Mouse (Mus musculus): Measurements from ENCODE around the gene Raver2.
A peak's percentile ranks its signal among the peaks of the same experiment; 100 is the strongest.
"Not testable (repeated sequence)": the region's sequence is repeated elsewhere in the genome, so short reads cannot be mapped to it uniquely, and the experiment has no call there.

Raver2 gene

DNA sequence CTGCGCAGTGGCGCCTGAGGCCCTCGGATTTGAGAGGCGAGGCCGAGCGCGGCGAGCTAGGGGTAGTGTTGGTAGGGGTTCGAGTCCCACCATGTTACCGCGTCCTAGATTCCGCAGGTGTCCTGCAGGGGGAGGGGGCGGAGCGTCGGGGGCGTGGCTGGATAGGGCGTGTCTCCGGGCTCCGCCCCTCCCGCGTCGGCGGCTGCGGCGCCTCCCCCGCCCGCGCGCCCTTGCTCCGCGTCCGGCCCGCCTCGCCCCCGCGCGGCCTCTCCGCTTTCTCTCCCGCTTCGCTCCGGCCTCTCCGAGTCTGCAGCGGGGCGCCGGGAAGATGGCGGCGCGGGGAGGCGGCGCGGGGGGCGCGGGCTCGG is at the start of gene Raver2:
TSS of gene Raver2 (plus strand) at position 198 of the 368 bp plus-strand sequence.
- DNase-seq (ENCODE audit: low spot score in 2 of 2): peak in 1 of 2 experiments; percentile 21

DNA sequence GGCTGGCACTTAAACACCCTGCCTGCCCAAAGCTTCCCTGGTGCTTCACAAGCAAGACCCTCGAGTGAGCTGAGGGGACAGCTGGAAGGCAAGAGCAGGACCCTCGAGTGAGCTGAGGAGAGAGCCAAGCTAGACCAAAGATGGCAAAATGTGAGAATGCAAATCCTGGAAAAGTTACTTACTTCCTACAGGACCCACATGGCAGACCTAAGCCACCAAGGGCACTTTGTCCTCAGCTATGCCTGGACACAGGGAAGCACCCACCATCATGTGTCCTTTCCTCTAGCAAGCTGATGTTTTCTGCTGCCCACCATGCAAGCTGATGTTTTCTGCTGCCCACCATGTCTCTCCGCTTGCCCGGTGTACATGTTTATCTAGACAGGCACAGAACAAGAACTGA is 48.2 kb upstream of the Raver2 start, which contains the start of gene Gm10577:
TSS of gene Gm10577 (minus strand) at position 101 of the 400 bp plus-strand sequence.
- DNase-seq (ENCODE audit: low spot score in 2 of 2): no peak

DNA sequence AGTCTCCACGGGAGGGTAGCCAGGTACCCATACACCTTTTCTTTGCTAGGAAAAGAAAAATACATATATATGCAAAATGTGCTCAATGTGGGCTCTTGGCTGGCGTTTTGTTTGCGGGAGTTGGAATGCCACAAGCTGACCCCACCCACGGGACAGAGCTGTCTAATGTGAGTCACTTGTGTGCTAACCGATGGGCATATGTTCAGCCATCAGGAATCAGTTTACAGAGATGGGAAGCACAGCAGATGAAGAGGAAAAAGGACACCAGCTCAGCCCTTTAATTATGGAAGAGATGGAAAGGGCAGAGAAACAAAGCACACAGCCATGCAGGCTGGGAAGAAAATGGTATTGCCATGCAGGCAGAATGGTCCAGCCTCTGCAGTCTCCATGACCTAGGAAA is 42.2 kb upstream of the Raver2 start:
- peak in 1 of 2 experiments; percentile 44 for DNase-seq (ENCODE audit: low spot score in 2 of 2)

- DNase-seq (ENCODE audit: low spot score in 2 of 2): peak in 1 of 2 experiments; percentile 22
Measured at GRCm38 (mm10) chr4:101026995-101027394, 41.8 kb upstream of the Raver2 start.

DNA sequence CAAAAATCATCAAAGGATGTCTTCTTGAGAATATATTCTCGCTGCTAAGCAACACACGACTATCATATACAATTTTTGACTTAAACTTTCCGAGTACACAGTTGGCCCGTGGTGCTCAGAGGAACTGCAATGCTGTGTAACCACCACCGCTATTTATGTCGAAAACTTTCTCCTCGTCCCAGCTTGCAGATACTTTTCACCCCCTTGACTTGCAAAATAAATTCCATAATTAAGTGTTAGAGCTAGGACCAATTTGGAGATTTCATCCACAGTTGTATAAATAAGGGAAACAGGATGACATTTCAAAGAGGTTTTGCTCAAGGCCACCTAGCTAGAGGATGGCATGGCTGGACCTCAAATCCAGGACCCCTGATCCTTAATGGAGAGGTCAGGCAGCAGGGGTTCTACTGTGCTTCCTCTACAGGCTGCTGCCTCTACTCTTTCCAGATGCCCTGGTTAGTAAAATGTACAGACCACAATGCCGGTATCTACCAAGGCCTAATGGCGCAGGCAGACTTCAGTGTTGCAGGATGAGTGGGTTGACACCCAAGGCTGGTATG is 40.9 kb upstream of the Raver2 start:
- no peak for DNase-seq (ENCODE audit: low spot score in 2 of 2)

DNA sequence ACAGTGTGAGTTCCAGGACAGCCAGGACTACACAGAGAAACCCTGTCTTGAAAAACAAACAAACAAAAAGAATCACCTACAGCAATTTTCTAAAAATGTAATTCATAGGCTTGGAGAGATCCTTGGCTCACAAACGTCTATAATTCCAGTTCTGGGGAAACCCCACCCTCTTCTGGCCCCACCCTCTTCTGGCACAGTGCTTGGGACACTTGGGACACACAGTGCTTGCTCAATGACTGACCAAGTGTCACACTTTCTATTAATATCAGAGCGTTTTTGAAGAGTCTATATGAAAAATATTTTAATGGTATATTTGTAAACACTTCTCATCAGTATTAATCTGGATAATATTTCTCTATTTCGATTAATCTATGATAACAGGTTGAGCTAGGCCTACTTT is 35.7 kb upstream of the Raver2 start:
- DNase-seq (ENCODE audit: low spot score in 2 of 2): no peak

DNA sequence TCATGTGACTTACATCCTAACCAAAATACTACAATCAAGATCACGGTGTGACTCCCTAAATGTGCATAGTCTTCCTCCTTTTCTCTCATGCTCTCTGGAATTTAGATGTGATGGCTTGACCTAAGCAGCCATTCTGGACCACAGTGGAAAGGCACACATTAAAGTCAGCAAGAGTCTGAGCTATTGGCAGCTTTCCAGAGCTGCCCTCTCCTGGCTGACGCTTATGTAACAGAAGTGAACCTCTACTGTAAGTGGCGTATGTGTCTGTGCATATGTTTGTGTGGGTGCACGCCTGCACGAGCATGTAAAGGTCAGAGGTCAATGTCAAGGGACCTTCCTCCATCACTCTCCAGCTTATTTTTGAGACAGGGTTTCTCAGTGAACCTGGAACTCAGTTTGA is 33.7 kb upstream of the Raver2 start:
- DNase-seq (ENCODE audit: low spot score in 2 of 2): no peak

DNA sequence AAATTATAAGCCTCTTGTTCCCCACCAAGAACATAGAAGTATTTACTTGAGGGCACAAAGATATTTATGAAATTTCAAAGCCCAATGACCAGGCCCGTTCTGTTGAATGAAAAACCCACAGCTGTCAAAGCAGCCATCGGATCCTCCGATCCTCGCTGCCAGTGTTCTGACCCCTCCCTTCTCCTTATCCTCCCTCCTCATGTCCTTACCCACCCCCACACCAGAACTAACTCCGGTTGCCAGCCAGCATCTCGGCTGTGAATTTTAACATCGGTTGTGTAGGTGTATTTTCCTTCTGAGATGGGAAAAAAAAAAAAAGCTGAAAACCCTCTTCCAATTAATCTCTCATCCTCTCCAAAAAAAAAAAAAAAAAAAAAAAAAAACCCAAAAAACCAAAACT is 31.6 kb upstream of the Raver2 start:
- peak in 1 of 2 experiments; percentile 55 for DNase-seq (ENCODE audit: low spot score in 2 of 2)

GRCm38 (mm10) chr4:101043691-101044090 is 25.1 kb upstream of the Raver2 start:
- DNase-seq (ENCODE audit: low spot score in 2 of 2): no peak

GRCm38 (mm10) chr4:101044149-101044548 is 24.6 kb upstream of the Raver2 start:
- DNase-seq (ENCODE audit: low spot score in 2 of 2): no peak

- no peak for DNase-seq (ENCODE audit: low spot score in 2 of 2)
Measured at GRCm38 (mm10) chr4:101046576-101046975, 22.2 kb upstream of the Raver2 start.

GRCm38 (mm10) chr4:101062146-101062545 is 6.6 kb upstream of the Raver2 start:
- no peak for DNase-seq (ENCODE audit: low spot score in 2 of 2)

GRCm38 (mm10) chr4:101066401-101066800 is 2.4 kb upstream of the Raver2 start:
- DNase-seq (ENCODE audit: low spot score in 2 of 2): no peak

- DNase-seq (ENCODE audit: low spot score in 2 of 2): peak in 1 of 2 experiments; percentile 11
Measured at GRCm38 (mm10) chr4:101069154-101069971, 580 bp downstream of the Raver2 start.

DNA sequence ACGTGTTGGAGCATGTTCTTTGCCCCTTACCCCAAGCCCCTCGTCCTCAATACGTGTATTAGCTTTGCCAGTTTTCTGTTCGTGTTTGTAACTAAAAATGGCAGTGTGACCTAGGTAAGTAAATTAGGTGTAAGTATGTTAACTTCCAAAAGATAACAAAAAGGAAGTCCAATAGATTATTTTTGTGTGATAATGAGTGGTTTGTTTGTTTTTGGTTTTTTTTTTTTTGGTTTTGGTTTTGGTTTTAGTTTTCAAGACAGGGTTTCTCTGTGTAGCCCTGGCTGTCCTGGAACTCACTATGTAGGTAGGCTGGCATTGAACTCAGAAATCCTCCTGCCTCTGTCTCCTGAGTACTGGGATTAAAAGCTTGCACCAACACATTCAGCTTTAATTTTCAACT is 2.8 kb downstream of the Raver2 start:
- DNase-seq (ENCODE audit: low spot score in 2 of 2): no peak

- DNase-seq (ENCODE audit: low spot score in 2 of 2): no peak
Measured at GRCm38 (mm10) chr4:101076425-101076824, 7.6 kb downstream of the Raver2 start.

- DNase-seq (ENCODE audit: low spot score in 2 of 2): no peak
Measured at GRCm38 (mm10) chr4:101080016-101080415, 11.2 kb downstream of the Raver2 start.

GRCm38 (mm10) chr4:101082176-101082888 is 13.5 kb downstream of the Raver2 start:
- no peak for DNase-seq (ENCODE audit: low spot score in 2 of 2)

GRCm38 (mm10) chr4:101084863-101085262 is 16.1 kb downstream of the Raver2 start:
- no peak for DNase-seq (ENCODE audit: low spot score in 2 of 2)

GRCm38 (mm10) chr4:101086040-101086439 is 17.3 kb downstream of the Raver2 start:
- no peak for DNase-seq (ENCODE audit: low spot score in 2 of 2)

GRCm38 (mm10) chr4:101087721-101088120 is 18.9 kb downstream of the Raver2 start:
- peak in 1 of 2 experiments; percentile 45 for DNase-seq (ENCODE audit: low spot score in 2 of 2)

GRCm38 (mm10) chr4:101090630-101091029 is 21.8 kb downstream of the Raver2 start:
- not testable (repeated sequence) for DNase-seq (ENCODE audit: low spot score in 2 of 2)

GRCm38 (mm10) chr4:101093292-101093691 is 24.5 kb downstream of the Raver2 start:
- no peak for DNase-seq (ENCODE audit: low spot score in 2 of 2)

Measured in left cerebral cortex, adult 9 months (tissue).